ENCODE assay signal across 12 mouse cellular contexts in genomic region chr16:31546828-31547224, GRCm38 (mm10).
DNase-seq lines count a peak whose midpoint lies in the region; ATAC-seq and TF ChIP-seq lines count a peak whose summit lies in the region.
"Had no signal": no experiment of that assay in that cellular context is flagged by ENCODE, and none has a peak within 500 bp of the region (broad histone marks: within the 10 kb centered on the region; RNA-seq: fewer than 3 reads in every experiment).

No protein-coding gene starts in this region.

- H3K36me3 ChIP-seq in forebrain, embryonic 10.5 days (replicated peaks) = no peaks in the 10 kb centered on the region
- no peaks in the 10 kb centered on the region for H3K36me3 ChIP-seq in limb, embryonic 13.5 days
- H3K36me3 ChIP-seq: lung, embryonic 15.5 days had no signal

- H3K4me2 ChIP-seq in limb, embryonic 13.5 days (replicated peaks) = peak overlapping the region; percentile 43

- 0% methylated on average over 2 of the region's 2 CpGs for WGBS in forebrain, embryonic 10.5 days
- WGBS in limb, embryonic 13.5 days = 5% methylated on average over 2 of the region's 2 CpGs

- peaks cover 76% of the 10 kb centered on the region for H3K4me1 ChIP-seq in forebrain, embryonic 10.5 days
- H3K4me1 ChIP-seq in limb, embryonic 13.5 days = peaks cover 57% of the 10 kb centered on the region

- no peaks in the 10 kb centered on the region for H3K9me3 ChIP-seq in forebrain, embryonic 10.5 days
- no peaks in the 10 kb centered on the region for H3K9me3 ChIP-seq in limb, embryonic 13.5 days
- H3K9me3 ChIP-seq: lung, embryonic 15.5 days had no signal

- no peak for ATAC-seq in limb, embryonic 13.5 days (ENCODE audit: low FRiP score, low read depth)

- H3K27me3 ChIP-seq in forebrain, embryonic 10.5 days (ENCODE audit: poor library complexity, severe bottlenecking) = peaks cover 31% of the 10 kb centered on the region
- H3K27me3 ChIP-seq in limb, embryonic 13.5 days = no peaks in the 10 kb centered on the region
- H3K27me3 ChIP-seq: CH12.LX had no signal

- H3K27ac ChIP-seq in layer of hippocampus, adult 2 months = peak overlapping the region; percentile 30
- H3K27ac ChIP-seq in forebrain, embryonic 10.5 days = peak overlapping the region; percentile 92
- H3K27ac ChIP-seq in limb, embryonic 13.5 days = peak overlapping the region; percentile 73; the same call in 1 of the 2 replicates
- H3K27ac ChIP-seq: lung, embryonic 15.5 days had no signal

- peak; percentile 14 to 46 for DNase-seq in layer of hippocampus, adult 2 months (ENCODE audit: low spot score in 2 of 2)
- DNase-seq in layer of hippocampus, postnatal 25 days (ENCODE audit: extremely low spot score in 1 of 2, low spot score in 1 of 2) = no peak
- peak; percentile 66 for DNase-seq in forebrain, embryonic 10.5 days (ENCODE audit: extremely low spot score, low spot score)
- peak; percentile 46 for DNase-seq in telencephalon, adult 2 months (ENCODE audit: low read depth, low spot score)
- no peak for DNase-seq in liver
- no peak for DNase-seq in adrenal gland, postnatal 36 days
- DNase-seq in c-Kit-positive CD71-positive TER-119-positive erythroid progenitor cells, embryonic 14.5 days (ENCODE audit: low spot score) = no peak
- DNase-seq: heart, adult 11 months; kidney, postnatal 14 days had no signal

- H3K4me3 ChIP-seq in layer of hippocampus, adult 2 months = no peak overlapping the region
- peak overlapping the region; percentile 43 for H3K4me3 ChIP-seq in forebrain, embryonic 10.5 days
- no peak overlapping the region for H3K4me3 ChIP-seq in limb, embryonic 13.5 days

- no peak overlapping the region for H3K9ac ChIP-seq in limb, embryonic 13.5 days

- TF ChIP-seq CTCF in layer of hippocampus, adult 2 months (conservative IDR thresholded peaks at IDR 0.05) = peak; percentile 14; the same call in 1 of the 2 replicates

Comparison
In these comparisons a context has a peak if more than half of its experiments do, and no peak if none do; other contexts are left out.
1. DNase-seq: peak in layer of hippocampus, adult 2 months (2 of 2), forebrain, embryonic 10.5 days (single experiment) and telencephalon, adult 2 months (single experiment); none in layer of hippocampus, postnatal 25 days (0 of 2), liver (single experiment), adrenal gland, postnatal 36 days (0 of 2) and c-Kit-positive CD71-positive TER-119-positive erythroid progenitor cells, embryonic 14.5 days (single experiment).
2. H3K27ac ChIP-seq: peak in every context shown above with its lines; median percentile 92 in forebrain, embryonic 10.5 days; 73 in limb, embryonic 13.5 days; 30 in layer of hippocampus, adult 2 months.